Mouse (Mus musculus) kidney, adult 2 months (tissue): Measurements from ENCODE around the gene Mettl5.

ENCODE experiments used
- CTCF ChIP-seq: fragments of 200-500 bp; conservative IDR thresholded peaks from 2 replicates; pipeline ENCODE4 v1.5.1; 2011; ENCODE audit warnings: low read depth, mild to moderate bottlenecking, control low read depth, low read length, moderate library complexity, mixed read lengths; ENCODE audit not compliant: insufficient read depth, insufficient read length
- POLR2A ChIP-seq: fragments of 200-500 bp; IDR thresholded peaks from one replicate; pipeline ENCODE4 v1.6.1; 2011; ENCODE audit warnings: low read depth, low read length, control low read depth

GRCm38 (mm10) chr2:69849215-69849614 is 36.2 kb downstream of the Mettl5 start:
- no peak for TF ChIP-seq CTCF
- no peak for TF ChIP-seq POLR2A
